In genomic region chr12:49107415-49108148, GRCm38 (mm10) we compare ENCODE assay signal across 14 mouse cellular contexts.
"Had no signal": no experiment of that assay in that cellular context is flagged by ENCODE, and none has a peak within 500 bp of the region (broad histone marks: within the 10 kb centered on the region; RNA-seq: fewer than 3 reads in every experiment).

No protein-coding gene starts in this region.

- H3K4me2 ChIP-seq: limb, embryonic 15.5 days; liver, embryonic 13.5 days; lung, embryonic 15.5 days; midbrain, embryonic 13.5 days had no signal

- H3K9me3 ChIP-seq: limb, embryonic 15.5 days; liver, embryonic 13.5 days; lung, embryonic 15.5 days; megakaryocyte, embryonic 14.5 days; midbrain, embryonic 13.5 days had no signal

- H3K4me1 ChIP-seq: limb, embryonic 15.5 days; liver, embryonic 13.5 days; lung, embryonic 15.5 days; megakaryocyte, embryonic 14.5 days had no signal

- H3K36me3 ChIP-seq: limb, embryonic 15.5 days; liver, embryonic 13.5 days; lung, embryonic 15.5 days; midbrain, embryonic 13.5 days had no signal

- H3K9ac ChIP-seq: limb, embryonic 15.5 days; liver, embryonic 13.5 days; liver, postnatal 0 days; lung, embryonic 15.5 days; midbrain, embryonic 13.5 days had no signal

- ATAC-seq: liver, postnatal 0 days had no signal

- DNase-seq: kidney, adult 8-10 months; kidney, postnatal 25 days; layer of hippocampus, postnatal 36 days; liver, embryonic 13.5 days; liver, postnatal 0 days; lung, postnatal 14 days; right cerebral cortex, adult 18-20 months; right cerebral cortex, postnatal 25 days; thymus, postnatal 4 days had no signal

- H3K4me3 ChIP-seq: limb, embryonic 15.5 days; liver, embryonic 13.5 days; lung, embryonic 15.5 days; megakaryocyte, embryonic 14.5 days; midbrain, embryonic 13.5 days had no signal

- H3K27ac ChIP-seq: limb, embryonic 15.5 days; liver, embryonic 13.5 days; lung, embryonic 15.5 days; macrophage had no signal

- H3K27me3 ChIP-seq: limb, embryonic 15.5 days; liver, embryonic 13.5 days; lung, embryonic 15.5 days; megakaryocyte, embryonic 14.5 days; midbrain, embryonic 13.5 days had no signal
